Mouse (Mus musculus): ENCODE results near the gene Sit1.

The Sit1 gene

DNA sequence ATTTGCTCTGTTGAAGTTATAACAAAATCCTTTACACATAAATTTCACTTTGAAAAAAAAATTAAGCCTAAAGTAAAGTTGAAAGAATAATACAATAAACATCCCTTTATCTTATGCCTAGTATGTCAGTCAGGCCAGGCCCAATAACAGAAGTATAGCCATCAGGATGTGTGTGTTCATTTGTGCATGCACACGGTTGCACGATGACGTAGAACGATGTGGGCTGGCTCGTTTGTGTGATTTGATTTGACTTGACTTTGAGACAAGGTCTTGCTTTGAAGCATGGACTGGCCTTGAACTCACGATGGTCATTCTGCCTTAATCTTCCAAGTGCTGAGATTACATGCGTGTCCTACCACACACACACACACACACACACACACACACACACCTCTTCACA, 16.7 kb downstream of the Sit1 start:
- no peak for DNase-seq (ENCODE audit: low spot score)

DNA sequence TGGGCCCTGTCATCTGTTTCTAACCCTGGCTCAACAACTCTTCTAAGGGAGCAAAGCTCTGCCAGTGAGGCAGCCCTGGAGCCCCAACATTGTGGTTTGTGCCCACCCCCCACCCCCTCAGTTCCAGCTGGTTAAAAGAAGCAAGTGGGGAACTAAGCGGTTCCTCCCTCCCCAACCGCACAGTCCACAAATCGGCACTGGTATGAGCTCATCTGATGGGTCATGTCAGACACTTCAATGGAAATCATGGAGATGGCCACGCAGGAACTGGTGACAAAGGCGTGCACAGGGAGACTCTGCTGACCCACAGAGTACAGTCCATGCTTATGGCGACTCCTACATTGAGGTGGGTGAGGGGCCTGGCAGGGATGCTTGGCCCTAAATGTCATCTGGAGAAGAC, 17.6 kb downstream of the Sit1 start:
- DNase-seq (ENCODE audit: low spot score) = no peak

DNA sequence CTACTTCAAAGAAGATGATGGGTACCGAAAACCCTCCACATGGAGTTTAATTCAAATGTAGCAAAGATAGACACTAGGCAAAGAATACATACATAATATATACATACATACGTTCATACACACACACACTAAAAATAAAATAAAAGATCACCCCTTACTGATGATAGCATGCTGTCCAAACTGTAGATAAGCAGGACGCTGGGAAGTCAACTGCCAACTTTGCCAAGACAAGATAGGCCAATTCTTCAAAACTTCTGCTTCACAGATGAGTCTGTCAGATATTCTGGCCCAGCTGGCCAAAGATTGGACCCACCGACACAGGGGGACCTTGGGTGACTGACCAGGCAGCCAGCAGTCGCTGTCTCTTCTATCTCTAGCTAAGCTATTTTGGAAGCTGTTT, 20.4 kb downstream of the Sit1 start:
- no peak for DNase-seq (ENCODE audit: low spot score)

DNA sequence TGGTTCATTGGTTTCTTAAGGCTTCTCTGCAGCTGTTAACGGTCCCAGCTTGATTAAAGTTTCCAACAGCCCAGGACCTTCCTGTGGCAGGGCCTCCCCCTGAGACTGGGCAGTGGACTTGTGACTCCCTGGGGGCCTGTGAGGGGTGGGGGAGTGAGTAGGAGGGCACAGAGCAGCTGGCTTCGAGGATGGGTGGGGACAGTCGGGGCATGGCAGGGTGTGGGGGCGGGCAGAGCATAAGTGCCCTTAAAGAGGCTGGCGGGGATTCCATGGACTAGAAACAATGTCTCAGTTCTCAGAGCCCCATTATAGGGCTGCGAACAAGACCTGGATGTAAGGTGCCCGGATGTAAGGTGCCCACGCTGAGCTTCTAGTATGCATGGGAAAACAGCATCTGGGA, 26.4 kb downstream of the Sit1 start:
- no peak for DNase-seq (ENCODE audit: low spot score)

DNA sequence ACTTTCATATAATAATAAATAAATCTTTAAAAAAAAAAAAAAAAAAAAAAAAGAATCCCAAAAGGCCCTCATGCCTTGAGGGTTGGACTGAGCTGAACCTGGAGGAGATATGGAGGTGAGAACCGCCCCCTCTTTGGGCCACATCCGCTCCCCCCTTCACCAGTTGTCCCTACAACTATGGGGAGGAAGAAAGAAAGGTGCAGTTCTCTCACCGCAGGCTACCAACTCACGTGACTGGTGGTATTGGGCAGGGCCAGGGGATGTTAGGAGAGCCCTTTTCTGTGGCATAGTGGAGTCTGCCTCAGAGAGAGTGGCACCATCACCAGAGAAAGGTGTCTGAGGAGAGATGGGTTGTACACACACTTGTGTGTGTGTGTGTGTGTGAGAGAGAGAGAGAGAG, 27.1 kb downstream of the Sit1 start:
- no peak for DNase-seq (ENCODE audit: low spot score)

DNA sequence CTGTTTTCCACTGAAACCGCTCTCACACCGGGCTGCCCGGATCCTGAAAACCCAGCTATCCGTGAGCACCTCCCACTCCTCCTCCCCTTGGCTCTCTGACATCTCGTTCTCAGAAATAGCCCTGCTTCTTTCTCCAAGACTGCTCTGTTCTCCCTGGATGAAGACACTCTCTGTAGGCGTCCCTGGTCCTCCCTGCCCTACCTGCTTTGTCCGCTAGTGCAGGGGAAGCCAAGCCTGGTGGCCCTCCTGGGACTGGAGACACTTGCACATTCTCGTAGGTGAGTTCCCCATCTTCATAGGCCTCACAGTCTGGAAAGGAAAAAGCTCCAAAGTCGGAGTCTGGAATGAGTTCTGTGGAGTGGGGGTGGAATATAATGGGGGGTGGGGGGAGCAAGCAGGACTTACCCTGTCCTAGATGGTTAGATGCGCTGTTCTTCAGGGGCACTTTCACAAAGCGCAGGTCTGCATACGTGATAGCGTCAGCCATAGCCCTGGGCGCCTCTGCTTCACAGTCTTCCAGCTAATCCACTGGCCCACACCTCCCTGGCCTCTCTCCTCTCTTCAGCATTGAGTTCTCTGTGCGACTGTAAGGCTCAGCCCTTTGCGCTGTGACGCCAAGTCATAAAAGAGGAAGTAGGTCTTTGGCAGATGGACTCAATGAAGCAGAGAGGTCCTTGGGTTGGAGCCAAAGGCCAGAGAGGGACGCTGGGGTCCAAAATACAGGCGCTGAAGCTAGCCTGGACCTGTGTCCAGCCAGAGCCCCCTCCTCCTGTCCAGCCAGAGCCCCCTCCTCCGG, 29.3 kb downstream of the Sit1 start, which contains the start of gene Cd72:
Gene Cd72, minus strand, starts transcription at position 588 of the 796 bp plus-strand sequence.
- DNase-seq (ENCODE audit: low spot score) = peak; percentile 21

DNA sequence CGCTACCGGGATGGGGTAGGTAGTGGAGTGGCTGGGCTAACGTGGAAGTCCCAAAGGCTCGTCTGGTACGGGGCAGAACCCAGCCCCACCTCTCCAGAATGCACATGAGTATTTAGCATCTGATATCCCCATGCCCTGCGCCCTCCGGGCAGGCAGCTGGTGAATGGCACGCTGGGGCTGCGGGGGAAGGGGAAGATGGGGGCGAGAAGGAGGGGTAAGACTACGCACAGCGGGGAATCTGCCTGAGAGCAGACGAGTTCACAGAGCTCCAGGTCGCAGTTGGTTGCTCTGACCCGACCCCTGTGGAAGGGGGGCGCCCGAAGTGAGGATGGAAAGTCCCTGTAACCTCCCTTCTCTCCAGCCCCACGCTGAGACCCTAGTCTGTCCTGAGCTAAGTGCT, 30.1 kb downstream of the Sit1 start:
- DNase-seq (ENCODE audit: low spot score) = peak; percentile 28

DNA sequence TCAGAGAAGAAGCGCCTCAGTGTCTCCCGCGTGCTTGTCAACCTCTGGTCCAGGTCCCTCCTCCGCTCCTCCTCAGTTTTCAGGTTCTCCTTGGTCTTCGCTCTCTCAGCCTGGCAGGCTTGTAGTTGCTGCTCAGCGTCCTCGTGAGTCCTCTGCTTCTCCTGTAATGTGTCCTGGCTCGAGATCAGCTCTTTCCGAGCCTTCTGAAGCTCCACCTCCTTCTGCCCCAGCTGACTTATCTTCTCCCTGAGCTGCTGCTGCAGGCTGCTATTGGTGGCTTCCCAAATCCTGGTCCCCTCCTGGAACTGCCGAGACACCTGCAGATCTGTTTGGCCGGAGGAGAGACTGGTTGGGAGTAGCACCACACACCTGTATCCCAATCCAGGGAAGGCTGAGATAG, 31.2 kb downstream of the Sit1 start:
- DNase-seq (ENCODE audit: low spot score) = no peak

DNA sequence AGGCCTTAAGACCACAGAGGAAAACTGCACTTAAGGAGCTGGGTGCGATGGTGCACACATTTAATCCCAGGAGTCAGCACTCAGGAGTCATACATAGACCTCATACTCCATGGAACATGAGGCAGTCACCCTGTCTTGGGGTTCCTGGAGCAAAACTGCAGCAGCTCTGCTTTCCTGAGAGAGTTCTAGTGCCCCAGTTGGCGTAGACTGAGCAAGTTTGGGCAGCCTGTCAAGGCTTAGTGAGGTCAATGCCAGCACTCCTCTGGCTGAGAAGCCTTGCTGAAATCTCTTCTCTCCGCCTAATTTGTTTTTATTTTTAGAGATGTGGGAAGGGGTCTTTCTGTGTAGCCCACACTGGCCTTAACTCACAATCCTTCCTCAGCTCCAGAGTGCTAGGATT, 35.0 kb downstream of the Sit1 start:
- no peak for DNase-seq (ENCODE audit: low spot score)

DNA sequence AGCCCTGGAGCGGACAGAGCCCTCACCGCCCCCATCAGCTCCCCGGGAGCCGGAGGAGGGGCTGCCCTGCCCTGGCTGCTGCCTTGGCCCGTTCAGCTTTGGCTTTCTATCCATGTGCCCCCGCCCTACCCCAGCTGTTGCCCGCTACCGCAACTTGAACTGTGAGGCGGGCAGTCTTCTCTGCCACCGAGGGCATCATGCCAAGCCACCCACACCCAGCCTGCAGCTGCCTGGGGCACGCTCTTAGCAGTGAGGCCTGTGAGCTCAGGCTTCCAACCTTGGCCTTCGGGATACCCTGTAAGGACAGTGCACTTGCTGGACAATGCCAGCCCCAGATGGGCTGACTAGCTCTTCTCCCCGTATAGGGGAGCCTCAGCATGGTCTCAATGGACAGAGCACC, 36.3 kb downstream of the Sit1 start:
- no peak for DNase-seq (ENCODE audit: low spot score)

DNA sequence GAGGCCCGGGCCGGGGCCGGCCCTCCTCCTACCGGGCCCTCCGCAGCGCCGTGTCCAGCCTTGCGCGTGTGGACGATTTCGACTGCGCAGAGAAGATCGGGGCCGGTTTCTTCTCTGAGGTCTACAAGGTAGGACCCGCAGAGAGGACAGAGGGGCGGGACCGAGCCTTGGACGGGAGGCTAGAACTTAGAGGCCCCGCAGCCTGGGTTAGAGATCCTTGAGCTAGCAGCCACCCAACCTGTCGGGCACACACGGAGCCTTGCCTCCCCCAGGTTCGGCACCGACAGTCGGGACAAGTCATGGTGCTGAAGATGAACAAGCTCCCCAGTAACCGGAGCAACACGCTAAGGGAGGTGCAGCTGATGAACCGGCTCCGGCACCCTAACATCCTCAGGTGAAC, 40.0 kb downstream of the Sit1 start:
- DNase-seq (ENCODE audit: low spot score) = peak; percentile 41

DNA sequence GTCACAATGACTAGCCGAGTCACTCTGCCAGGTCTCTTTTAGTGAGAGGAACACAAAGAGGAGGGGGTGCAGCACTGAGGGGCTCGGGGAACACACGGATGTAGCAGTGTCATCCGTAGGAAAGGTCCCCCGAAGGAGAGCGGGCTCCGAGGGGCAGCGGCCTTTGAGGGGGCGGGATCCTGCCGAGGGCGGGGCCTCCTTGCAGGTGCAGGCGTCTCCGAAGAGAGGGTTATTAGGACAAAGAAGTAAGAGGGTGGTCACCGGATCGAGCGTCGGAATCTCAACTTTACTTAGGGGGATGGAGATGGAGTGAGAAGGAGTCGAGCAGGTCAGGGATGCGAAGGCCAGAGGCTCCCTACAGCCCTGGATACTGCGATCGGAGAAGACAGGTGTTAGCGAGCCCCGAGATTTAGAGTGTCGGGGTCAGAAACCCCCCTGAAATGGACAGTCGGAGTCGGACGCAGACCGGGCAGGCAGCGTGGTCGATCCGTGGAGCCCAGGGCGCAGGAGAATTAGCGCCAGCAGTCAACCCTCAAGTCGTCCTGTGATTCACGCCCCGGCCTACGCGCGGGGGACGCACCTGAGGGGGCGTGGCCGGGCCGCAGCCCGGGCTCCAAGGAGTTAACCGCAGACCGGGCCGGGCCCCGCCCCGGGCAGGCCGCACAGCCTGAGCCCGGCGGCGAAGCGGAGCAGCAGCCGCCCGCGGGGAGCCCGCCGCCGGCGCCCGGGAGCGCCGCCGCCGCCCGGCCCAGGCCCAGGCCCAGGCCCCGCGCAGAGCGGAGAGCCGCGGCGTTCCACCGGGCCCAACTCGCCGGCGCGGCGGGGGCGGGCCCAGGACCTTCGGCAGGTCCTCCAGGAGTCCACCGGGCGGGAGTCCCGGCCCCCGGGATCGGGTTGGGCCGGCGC, 40.8 kb downstream of the Sit1 start:
- peak; percentile 68 for DNase-seq (ENCODE audit: low spot score)

DNA sequence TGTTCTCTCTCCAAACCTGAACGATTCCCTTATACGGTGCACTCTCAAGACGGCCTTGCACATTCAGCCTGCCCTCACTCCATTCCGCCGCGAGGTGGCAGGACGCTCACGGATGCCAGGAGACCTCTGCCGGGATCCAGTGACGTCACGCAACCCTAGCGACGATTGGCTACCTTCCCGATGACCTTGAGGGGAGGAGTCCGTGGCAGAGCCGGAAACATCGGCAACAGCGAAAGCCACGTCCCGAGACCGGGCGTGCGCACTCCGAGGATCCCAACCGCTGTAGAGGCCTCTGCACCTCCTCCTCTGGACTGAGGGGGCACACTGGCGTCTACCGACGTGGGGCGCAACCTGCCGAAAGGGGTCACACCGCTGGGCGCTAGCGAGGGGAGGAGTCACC, 41.5 kb downstream of the Sit1 start:
- peak; percentile 100 for DNase-seq (ENCODE audit: low spot score)

DNA sequence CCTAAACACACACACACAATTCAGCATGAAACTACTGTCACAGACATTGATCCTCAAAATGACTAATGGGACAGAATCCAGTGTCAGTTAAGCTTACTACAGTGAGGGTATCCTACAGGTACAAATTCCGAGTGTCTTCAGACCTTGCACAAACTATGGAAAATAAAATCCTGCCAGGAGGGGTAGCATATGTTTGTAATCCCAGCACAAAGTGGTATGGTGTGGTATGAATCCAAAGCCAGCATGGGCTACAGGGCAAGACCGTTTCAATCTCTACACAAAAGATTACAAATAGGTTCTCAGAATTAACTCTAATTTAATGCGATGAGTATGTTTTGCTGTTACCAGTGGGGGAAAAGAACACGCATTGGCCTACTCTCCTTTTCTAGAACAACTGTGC, 41.9 kb downstream of the Sit1 start, which contains the start of gene Tesk1:
Gene Tesk1, plus strand, starts transcription at position 301 of the 400 bp plus-strand sequence.
- no peak for DNase-seq (ENCODE audit: low spot score)

DNA sequence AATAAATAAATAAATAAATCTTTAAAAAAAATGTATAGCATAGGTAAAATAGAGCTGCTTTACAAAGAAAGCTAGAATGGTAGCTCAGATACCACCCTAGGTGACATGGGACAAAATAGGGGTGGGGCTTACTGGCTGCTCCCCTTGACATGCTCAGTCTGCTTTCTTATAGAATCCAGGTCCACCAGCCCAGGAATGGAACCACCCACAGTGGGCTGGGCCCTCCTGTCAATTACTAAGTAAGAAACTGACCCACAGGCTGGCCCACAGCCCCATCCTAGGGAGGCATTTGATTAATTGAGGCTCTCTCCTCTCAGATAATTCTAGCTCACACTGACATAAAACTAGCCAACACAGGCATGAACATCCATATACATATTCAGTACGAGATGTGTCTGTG, 50.7 kb downstream of the Sit1 start:
- DNase-seq (ENCODE audit: low spot score) = no peak
